Mouse (Mus musculus): ENCODE results near the gene 1700057G04Rik. TPM values are rescaled to one million over a fixed set of nuclear protein-coding genes. Genes with fewer than 3 reads are reported as not detected.

The 1700057G04Rik gene
- total RNA-seq, 2 experiments from 2014 or later: not detected

DNA sequence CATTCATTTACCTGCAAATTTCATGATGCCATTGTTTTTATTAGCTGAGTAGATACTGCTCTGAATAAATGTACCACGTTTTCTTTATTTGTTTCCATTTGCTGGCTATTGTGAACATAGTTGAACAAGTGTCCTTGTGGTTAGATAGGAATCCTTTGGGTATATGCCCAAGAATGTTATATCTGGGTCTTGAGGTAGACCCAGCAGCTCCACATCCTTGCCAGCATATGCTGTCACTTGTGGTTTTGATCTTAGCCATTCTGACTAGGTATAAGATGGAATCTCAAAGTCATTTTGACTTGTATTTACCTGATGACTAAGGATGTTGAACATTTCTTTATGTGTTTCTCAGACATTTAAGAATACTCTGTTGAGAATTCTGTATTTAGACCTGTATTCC, 77.7 kb downstream of the 1700057G04Rik start:
- DNase-seq: no peak

DNA sequence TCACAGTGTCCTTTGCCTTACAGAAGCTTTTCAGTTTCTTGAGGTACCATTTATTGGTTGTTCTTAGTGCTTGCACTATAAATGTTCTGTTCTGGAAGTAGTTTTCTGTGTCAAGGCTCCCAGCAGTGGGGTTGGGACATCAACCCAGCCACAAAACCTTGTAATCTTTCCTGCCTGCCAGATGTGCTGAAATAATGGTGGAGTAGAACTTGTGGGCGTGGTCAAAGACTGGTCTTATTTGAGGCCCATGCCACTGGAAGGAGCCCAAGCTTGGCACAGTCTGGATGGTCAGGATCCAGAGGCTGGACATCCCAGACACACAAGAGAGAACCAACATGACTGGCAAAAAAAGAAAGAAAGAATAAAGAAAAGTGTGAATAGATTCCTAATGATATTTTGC, 78.2 kb downstream of the 1700057G04Rik start:
- no peak for DNase-seq

DNA sequence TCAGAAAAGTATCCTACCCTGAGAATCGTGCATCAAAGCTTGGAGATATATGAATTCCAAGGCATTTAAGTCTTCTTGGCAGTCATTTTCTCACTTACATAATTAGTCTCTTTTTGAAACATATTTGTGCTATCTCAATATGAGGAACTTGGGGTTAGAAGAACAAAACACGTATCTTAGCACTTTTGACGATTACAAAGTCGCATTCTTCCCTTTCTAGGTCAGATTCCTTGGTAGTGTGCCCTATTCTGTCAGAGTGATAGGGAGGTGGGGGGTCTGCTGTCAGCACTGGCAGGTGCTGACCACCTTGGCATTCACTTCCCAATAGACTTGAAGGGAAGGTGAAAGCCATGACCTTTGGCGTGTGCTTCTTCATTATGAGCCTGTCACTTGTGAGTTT, 93.5 kb downstream of the 1700057G04Rik start:
- DNase-seq: no peak

Small RNAs within 50 kb of the gene (microRNA-seq; reads per million reads assigned to microRNA genes)
- 0 reads per million in 2 experiments for gene Mir6386

Other genes with a start within 250 kb of the 1700057G04Rik start
- gene Plscr5, start 116.4 kb upstream of the 1700057G04Rik start, total RNA-seq (2021): not detected
- gene Plscr1, start 59.6 kb upstream of the 1700057G04Rik start, total RNA-seq (2021): 10 to 100 TPM; 15.2 TPM
- gene Plscr2, start 33.8 kb upstream of the 1700057G04Rik start, total RNA-seq (2021): 10 to 100 TPM; 16.5 to 18.3 TPM
- gene Plscr4, start 148.0 kb downstream of the 1700057G04Rik start, total RNA-seq (2021): 10 to 100 TPM; 10.1 TPM
- 10 to 100 TPM; 24.3 to 31.3 TPM for gene Plod2, start 232.8 kb downstream of the 1700057G04Rik start, total RNA-seq (2021)